In genomic region chr4:130858880-130859279, GRCm38 (mm10) we compare ENCODE assay signal across 14 mouse cellular contexts. TPM values are rescaled to one million over a fixed set of nuclear protein-coding genes. Genes with fewer than 3 reads are reported as not detected.
A peak's percentile ranks its signal among the peaks of the same experiment; 100 is the strongest.
DNase-seq lines count a peak whose midpoint lies in the region; TF ChIP-seq lines count a peak whose summit lies in the region.
"Had no signal": no experiment of that assay in that cellular context is flagged by ENCODE, and none has a peak within 500 bp of the region (broad histone marks: within the 10 kb centered on the region; RNA-seq: fewer than 3 reads in every experiment).

No protein-coding gene starts in this region.

- peak in 1 of 2 experiments; percentile 55 for DNase-seq in layer of hippocampus, adult 2 months (ENCODE audit: low spot score in 2 of 2)
- no peak for DNase-seq in layer of hippocampus, postnatal 25 days (ENCODE audit: extremely low spot score in 1 of 2, low spot score in 1 of 2)
- DNase-seq in right cerebral cortex, adult 2 months (ENCODE audit: low spot score in 2 of 2), result peak; percentile 57 to 63
- no peak for DNase-seq in right cerebral cortex, postnatal 14 days
- DNase-seq: adrenal gland, adult 2 months; adrenal gland, adult 8-10 months; adrenal gland, postnatal 10 days; adrenal gland, postnatal 14 days; adrenal gland, postnatal 25 days; adrenal gland, postnatal 36 days; B cell, adult 2 months; cerebellum, adult 11 months; cerebellum, adult 11-12 months; cerebellum, adult 18-20 months had no signal

- H3K27ac ChIP-seq in layer of hippocampus, adult 2 months, result peak overlapping the region; percentile 80

- no peak overlapping the region for H3K4me3 ChIP-seq in layer of hippocampus, adult 2 months

- no peak for TF ChIP-seq CTCF in layer of hippocampus, adult 2 months (conservative IDR thresholded peaks at IDR 0.05)

RNA-seq across cellular contexts. Expression of gene Laptm5, which starts 54.0 kb away (rescaled TPM):
- total RNA-seq in layer of hippocampus, adult 2 months (2021), result 10 to 100 TPM; 33.9 to 34.0 TPM
- 10 to 100 TPM; 37.3 to 39.6 TPM for total RNA-seq in layer of hippocampus, postnatal 25 days (2021)

Comparison
In these comparisons a context has a peak if more than half of its experiments do, and no peak if none do; other contexts are left out.
1. DNase-seq: peak in right cerebral cortex, adult 2 months (2 of 2); none in layer of hippocampus, postnatal 25 days (0 of 2) and right cerebral cortex, postnatal 14 days (single experiment).